Mouse (Mus musculus): Measurements from ENCODE around the gene Fbxo3. TPM values are rescaled to one million over a fixed set of nuclear protein-coding genes. Genes with fewer than 3 reads are reported as not detected.

The Fbxo3 gene
- polyA plus RNA-seq, 1 experiment from 2014 or later: 50.2 TPM

Other genes starting within 250 kb of the Fbxo3 start
- 134 and 178 TPM in 2 replicates for gene Caprin1, start 230.1 kb upstream of the Fbxo3 start, polyA plus RNA-seq (2015; fragmentation: Nextera tagmentation; extraction: Ambion mirVana)
- gene Lmo2, start 69.7 kb upstream of the Fbxo3 start, polyA plus RNA-seq (2015; fragmentation: Nextera tagmentation; extraction: Ambion mirVana): 156 and 167 TPM in 2 replicates
- 0.99 and 1.3 TPM in 2 replicates for gene 4931422A03Rik, start 640 bp downstream of the Fbxo3 start, polyA plus RNA-seq (2015; fragmentation: Nextera tagmentation; extraction: Ambion mirVana)
- gene Gm10912, start 38.1 kb downstream of the Fbxo3 start, polyA plus RNA-seq (2015; fragmentation: Nextera tagmentation; extraction: Ambion mirVana): 0.06 TPM in 1 of 2 replicates, not detected in the other
- not detected in 2 replicates for gene Gm10799, start 40.8 kb downstream of the Fbxo3 start, polyA plus RNA-seq (2015; fragmentation: Nextera tagmentation; extraction: Ambion mirVana)
- gene Cd59b, start 42.1 kb downstream of the Fbxo3 start, polyA plus RNA-seq (2015; fragmentation: Nextera tagmentation; extraction: Ambion mirVana): 13.1 and 13.3 TPM in 2 replicates
- 82.9 and 85.7 TPM in 2 replicates for gene Cd59a, start 68.1 kb downstream of the Fbxo3 start, polyA plus RNA-seq (2015; fragmentation: Nextera tagmentation; extraction: Ambion mirVana)
- 0.19 and 0.48 TPM in 2 replicates for gene A930018P22Rik, start 95.0 kb downstream of the Fbxo3 start, polyA plus RNA-seq (2015; fragmentation: Nextera tagmentation; extraction: Ambion mirVana)